Mouse (Mus musculus) limb, embryonic 10.5 days (tissue): ENCODE measurements around the gene Tspan12. TPM values are rescaled to one million over a fixed set of nuclear protein-coding genes. Genes with fewer than 3 reads are reported as not detected.
"Not testable (repeated sequence)": the region's sequence is repeated elsewhere in the genome, so short reads cannot be mapped to it uniquely, and the experiment has no call there.

ENCODE experiments used
- DNase-seq: peaks from one replicate; pipeline ENCODE4 v3.0.0-alpha.2; 2017; ENCODE audit warnings: low spot score
- H3K27ac ChIP-seq: fragments of 300-500 bp; sonication (generic); 2 replicates; pipeline ENCODE4 v1.5.1; 2016; ENCODE audit warnings: mild to moderate bottlenecking
- H3K27me3 ChIP-seq: fragments of 300-500 bp; sonication (generic); 2 replicates; pipeline ENCODE4 v1.6.1; 2016; ENCODE audit warnings: low read depth, mild to moderate bottlenecking; ENCODE audit not compliant: poor library complexity, severe bottlenecking
- H3K36me3 ChIP-seq: fragments of 300-500 bp; sonication (generic); 2 replicates; pipeline ENCODE4 v1.6.1; 2016; ENCODE audit warnings: mild to moderate bottlenecking, moderate library complexity
- H3K4me1 ChIP-seq: fragments of 300-500 bp; sonication (generic); 2 replicates; pipeline ENCODE4 v1.6.1; 2016
- H3K4me3 ChIP-seq: fragments of 300-500 bp; sonication (generic); 2 replicates; pipeline ENCODE4 v1.5.1; 2016; ENCODE audit warnings: mild to moderate bottlenecking, moderate library complexity
- H3K9me3 ChIP-seq: fragments of 300-500 bp; sonication (generic); replicated peaks from 2 replicates; pipeline ENCODE4 v1.6.1; 2016; ENCODE audit warnings: mild to moderate bottlenecking
- WGBS: fragments of 180-500 bp; shearing (Covaris S2); methylation state at CpG from one replicate; pipeline ENCODE4 v1.1.7; 2016; 5-methylcytosine and 5-hydroxymethylcytosine counted together
- polyA plus RNA-seq: library from polyadenylated mRNA; unstranded; fragments of >200 nt; fragmentation: Nextera tagmentation; extraction: Ambion mirVana; gene quantifications from 2 replicates; pipeline ENCODE4 v1.2.1, GENCODE M21; 2016

Tspan12 gene
- 35.1 and 41.4 TPM in 2 replicates for polyA plus RNA-seq

DNA sequence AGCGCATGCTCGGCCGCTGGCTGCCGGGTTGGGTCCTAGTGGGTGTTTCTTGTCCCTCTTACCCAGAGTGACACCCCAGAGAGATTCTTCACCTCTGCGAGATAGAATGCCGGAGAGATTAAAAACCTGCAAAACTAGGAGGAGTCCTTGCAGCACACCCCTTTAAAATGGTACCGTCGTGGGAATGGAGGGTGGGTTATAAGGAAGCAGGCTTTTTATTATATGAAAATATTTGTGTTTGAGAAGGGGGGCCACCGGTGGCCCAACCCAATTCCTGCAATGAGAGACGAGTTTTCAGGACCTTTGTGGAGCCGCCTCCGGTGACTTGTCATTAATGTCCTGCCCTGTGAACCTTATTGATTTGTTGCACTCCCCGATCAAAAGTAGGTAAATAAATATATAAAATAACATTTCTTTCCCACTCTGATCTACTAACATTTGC is at the start of gene Tspan12:
Tspan12 (minus strand) TSS at position 172 of the 442 bp plus-strand sequence.
- 1% methylated on average over 13 of the region's 13 CpGs for WGBS
- no peak for DNase-seq
- H3K27ac ChIP-seq = peak within 1 kb of the TSS; percentile 94
- H3K9me3 ChIP-seq = no peaks in the 10 kb centered on the region
- peaks cover 5% of the 10 kb centered on the region for H3K36me3 ChIP-seq
- H3K27me3 ChIP-seq = no peaks in the 10 kb centered on the region
- H3K4me3 ChIP-seq = peak within 1 kb of the TSS; percentile 85
- H3K4me1 ChIP-seq = peaks cover 24% of the 10 kb centered on the region

DNA sequence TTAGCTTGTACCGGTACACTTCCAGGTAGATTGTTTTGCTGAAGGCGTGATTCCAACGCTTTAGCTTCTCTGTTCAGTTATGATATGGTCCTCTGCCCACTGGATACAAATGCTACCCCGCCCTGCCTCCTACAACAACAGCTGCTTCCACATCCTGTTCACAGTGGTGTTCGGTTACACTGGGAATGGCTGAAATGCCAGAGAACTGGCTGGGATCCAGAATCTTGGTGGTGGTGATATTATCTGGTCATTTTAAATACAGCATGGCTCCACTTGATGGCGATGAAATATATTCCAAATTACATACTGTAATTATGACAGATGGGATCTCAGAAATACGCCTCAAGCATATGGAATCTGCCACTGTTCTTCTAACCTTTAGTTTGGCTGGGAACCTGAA is 42.1 kb upstream of the Tspan12 start:
- Histone ChIP-seq H3K36me3 (no peaks in the 10 kb centered on the region), H3K27me3 (no peaks in the 10 kb centered on the region), H3K4me1 (peaks cover 11% of the 10 kb centered on the region), H3K4me3 (no peak overlapping the region), H3K9me3 (no peaks in the 10 kb centered on the region), H3K27ac (no peak overlapping the region)
- WGBS = 78% methylated on average over 7 of the region's 7 CpGs
- DNase-seq = peak; percentile 35

- H3K4me3 ChIP-seq = no peak overlapping the region
- no peaks in the 10 kb centered on the region for H3K27me3 ChIP-seq
- peaks cover 9% of the 10 kb centered on the region for H3K4me1 ChIP-seq
- no peaks in the 10 kb centered on the region for H3K9me3 ChIP-seq
- WGBS = 73% methylated on average over 2 of the region's 2 CpGs
- no peak for DNase-seq
- H3K36me3 ChIP-seq = no peaks in the 10 kb centered on the region
- H3K27ac ChIP-seq = no peak overlapping the region
These were observed 36.8 kb upstream of the Tspan12 start for GRCm38 (mm10) chr6:21889101-21889500.

DNA sequence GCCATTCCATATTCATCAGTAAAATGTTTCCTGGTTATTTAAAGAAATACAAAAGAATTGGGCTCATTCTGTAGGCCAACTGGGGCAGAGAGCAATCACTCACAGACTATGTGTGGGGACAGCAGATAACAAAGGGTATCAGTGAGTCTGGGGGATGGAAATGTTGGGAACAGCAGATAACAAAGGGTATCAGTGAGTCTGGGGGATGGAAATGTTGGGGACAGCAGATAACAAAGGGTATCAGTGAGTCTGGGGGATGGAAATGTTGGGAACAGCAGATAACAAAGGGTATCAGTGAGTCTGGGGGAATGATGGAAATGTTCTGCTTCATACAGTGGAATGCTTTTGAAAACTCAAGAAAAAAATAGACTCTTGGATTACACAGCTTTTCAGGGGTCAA is 35.7 kb upstream of the Tspan12 start:
- not testable (repeated sequence) for H3K9me3 ChIP-seq, DNase-seq, H3K4me3 ChIP-seq, H3K27ac ChIP-seq, H3K36me3 ChIP-seq, H3K4me1 ChIP-seq, H3K27me3 ChIP-seq

GRCm38 (mm10) chr6:21879496-21879895 is 27.2 kb upstream of the Tspan12 start:
- H3K4me1 ChIP-seq = no peaks in the 10 kb centered on the region
- H3K36me3 ChIP-seq = no peaks in the 10 kb centered on the region
- DNase-seq = no peak
- H3K9me3 ChIP-seq = no peaks in the 10 kb centered on the region
- 35% methylated on average over 6 of the region's 6 CpGs for WGBS
- no peak overlapping the region for H3K4me3 ChIP-seq
- no peak overlapping the region for H3K27ac ChIP-seq
- H3K27me3 ChIP-seq = no peaks in the 10 kb centered on the region

- Histone ChIP-seq H3K27ac (no peak overlapping the region), H3K4me1 (no peaks in the 10 kb centered on the region), H3K4me3 (no peak overlapping the region), H3K9me3 (no peaks in the 10 kb centered on the region), H3K27me3 (no peaks in the 10 kb centered on the region), H3K36me3 (no peaks in the 10 kb centered on the region)
- 76% methylated on average over 1 of the region's 1 CpGs for WGBS
- DNase-seq = no peak
These were observed 15.0 kb upstream of the Tspan12 start for GRCm38 (mm10) chr6:21867310-21867709.

GRCm38 (mm10) chr6:21864179-21864578 is 11.9 kb upstream of the Tspan12 start:
- Histone ChIP-seq H3K36me3 (no peaks in the 10 kb centered on the region), H3K9me3 (no peaks in the 10 kb centered on the region), H3K27ac (no peak overlapping the region), H3K4me3 (no peak overlapping the region), H3K4me1 (no peaks in the 10 kb centered on the region), H3K27me3 (0 out of 2 replicates have a peak, but pooled peaks cover 5% of the 10 kb centered on the region)
- DNase-seq = no peak
- 78% methylated on average over 8 of the region's 8 CpGs for WGBS

DNA sequence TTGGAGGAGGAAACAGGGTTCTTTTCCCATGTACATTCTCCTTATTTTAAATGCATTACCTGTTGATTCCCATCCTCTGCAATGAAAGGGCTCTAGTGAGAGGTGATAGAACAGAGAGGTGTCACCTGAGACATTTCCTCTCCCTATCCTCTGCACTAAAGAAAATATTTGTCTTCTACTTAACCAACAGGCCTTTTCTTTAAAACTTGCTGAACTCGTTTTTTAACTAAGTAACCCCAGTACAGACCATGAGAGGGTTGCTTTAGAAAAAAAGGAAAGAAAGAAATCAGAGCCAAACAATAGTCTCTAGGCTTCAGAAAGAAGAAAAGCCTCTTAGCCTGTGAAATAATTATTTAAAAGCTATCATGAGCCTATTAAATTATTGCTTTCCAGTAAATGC is 11.2 kb upstream of the Tspan12 start:
- no peaks in the 10 kb centered on the region for H3K36me3 ChIP-seq
- no peak overlapping the region for H3K27ac ChIP-seq
- no peaks in the 10 kb centered on the region for H3K9me3 ChIP-seq
- H3K4me1 ChIP-seq = no peaks in the 10 kb centered on the region
- DNase-seq = no peak
- H3K4me3 ChIP-seq = no peak overlapping the region
- peaks cover 9% of the 10 kb centered on the region; the same call in 1 of the 2 replicates for H3K27me3 ChIP-seq
- 40% methylated on average over 1 of the region's 1 CpGs for WGBS

DNA sequence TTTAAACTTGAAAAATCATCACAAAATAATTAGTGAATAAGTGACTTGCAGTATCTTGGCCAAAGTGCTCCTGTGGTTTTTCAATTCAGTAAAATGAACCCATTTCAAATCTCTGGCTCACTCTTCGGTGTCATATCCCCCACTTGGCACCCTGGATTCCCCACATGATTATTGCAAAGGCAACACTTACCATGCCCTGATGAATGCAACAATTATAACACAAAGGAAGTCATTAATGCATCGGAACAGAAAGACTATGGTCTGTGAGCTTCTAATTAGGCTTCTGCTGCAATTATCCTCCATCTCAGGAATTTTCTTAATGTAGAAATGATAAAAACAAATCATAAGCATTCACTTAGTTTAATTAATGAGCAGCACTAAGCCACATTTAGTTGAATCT is 9.0 kb upstream of the Tspan12 start:
- 89% methylated on average over 2 of the region's 2 CpGs for WGBS
- H3K9me3 ChIP-seq = no peaks in the 10 kb centered on the region
- DNase-seq = no peak

DNA sequence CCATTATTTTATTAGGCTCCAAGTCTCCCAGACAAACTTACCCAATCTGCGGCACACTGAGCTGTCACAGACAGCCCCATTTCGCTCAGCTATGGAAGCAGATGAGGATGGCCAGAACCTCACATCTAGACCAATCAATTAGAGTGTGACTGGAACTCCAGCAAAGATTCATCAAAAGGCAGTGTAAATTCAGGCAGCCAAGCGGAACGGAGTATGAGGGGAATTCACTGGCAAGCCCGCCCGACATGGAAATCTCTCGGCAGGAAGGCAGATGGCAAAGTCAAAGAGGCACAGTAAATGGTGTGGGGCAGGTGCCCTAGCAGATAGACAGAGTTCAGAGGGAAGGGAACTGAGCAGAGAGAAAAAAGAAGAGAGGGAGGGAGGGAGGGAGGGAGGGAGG is 5.5 kb upstream of the Tspan12 start:
- no peak overlapping the region for H3K27ac ChIP-seq
- WGBS = 34% methylated on average over 7 of the region's 7 CpGs

More for the DNA sequence above, 9.0 kb upstream of the Tspan12 start:
- H3K4me3 ChIP-seq = no peak overlapping the region
- H3K4me1 ChIP-seq = no peaks in the 10 kb centered on the region
- peaks cover 13% of the 10 kb centered on the region; the same call in 1 of the 2 replicates for H3K27me3 ChIP-seq
- H3K36me3 ChIP-seq = no peaks in the 10 kb centered on the region
- H3K27ac ChIP-seq = no peak overlapping the region

DNA sequence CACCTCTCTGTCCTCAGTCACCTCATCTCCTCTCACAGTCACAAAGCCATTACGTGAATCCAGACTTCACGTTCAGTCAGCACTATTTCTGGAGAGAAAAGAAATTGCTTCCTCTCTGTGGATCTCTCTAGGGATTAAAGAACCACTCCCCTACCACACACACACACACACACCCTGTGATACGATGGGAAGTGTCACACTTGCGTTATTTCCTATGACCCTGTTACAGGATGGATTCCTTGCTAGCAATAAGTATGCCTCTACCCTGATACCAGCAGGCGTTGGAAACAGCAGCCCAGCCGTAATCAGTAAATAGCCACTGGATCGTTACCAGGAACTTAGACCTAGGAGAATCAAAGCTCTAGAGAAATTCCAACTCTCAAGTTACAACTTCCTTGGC is 3.6 kb upstream of the Tspan12 start:
- H3K27me3 ChIP-seq = peaks cover 13% of the 10 kb centered on the region; the same call in 1 of the 2 replicates
- 34% methylated on average over 7 of the region's 7 CpGs for WGBS
- H3K27ac ChIP-seq = no peak overlapping the region
- no peaks in the 10 kb centered on the region for H3K9me3 ChIP-seq
- no peak for DNase-seq
- H3K36me3 ChIP-seq = no peaks in the 10 kb centered on the region
- no peak overlapping the region for H3K4me3 ChIP-seq
- peaks cover 21% of the 10 kb centered on the region for H3K4me1 ChIP-seq

More for the DNA sequence above, 5.5 kb upstream of the Tspan12 start:
- DNase-seq = no peak
- no peaks in the 10 kb centered on the region for H3K36me3 ChIP-seq
- no peak overlapping the region for H3K4me3 ChIP-seq
- no peaks in the 10 kb centered on the region for H3K9me3 ChIP-seq
- peaks cover 11% of the 10 kb centered on the region for H3K4me1 ChIP-seq
- peaks cover 13% of the 10 kb centered on the region; the same call in 1 of the 2 replicates for H3K27me3 ChIP-seq

GRCm38 (mm10) chr6:21853342-21853741 is 1.0 kb upstream of the Tspan12 start:
- DNase-seq = no peak
- Histone ChIP-seq H3K36me3 (peaks cover 1% of the 10 kb centered on the region; the same call in 1 of the 2 replicates), H3K4me1 (peaks cover 24% of the 10 kb centered on the region), H3K9me3 (no peaks in the 10 kb centered on the region), H3K27ac (no peak overlapping the region), H3K27me3 (0 out of 2 replicates have a peak, but pooled peaks cover 2% of the 10 kb centered on the region), H3K4me3 (no peak overlapping the region)
- 39% methylated on average over 6 of the region's 6 CpGs for WGBS

- Histone ChIP-seq H3K36me3 (peaks cover 7% of the 10 kb centered on the region), H3K4me1 (peaks cover 24% of the 10 kb centered on the region), H3K4me3 (peak overlapping the region; percentile 85), H3K27ac (peak overlapping the region; percentile 94), H3K27me3 (no peaks in the 10 kb centered on the region), H3K9me3 (no peaks in the 10 kb centered on the region)
- DNase-seq = peak; percentile 85
- WGBS = under 1% methylated on average over 62 of the region's 62 CpGs
These were observed 545 bp downstream of the Tspan12 start for GRCm38 (mm10) chr6:21851596-21852343.

DNA sequence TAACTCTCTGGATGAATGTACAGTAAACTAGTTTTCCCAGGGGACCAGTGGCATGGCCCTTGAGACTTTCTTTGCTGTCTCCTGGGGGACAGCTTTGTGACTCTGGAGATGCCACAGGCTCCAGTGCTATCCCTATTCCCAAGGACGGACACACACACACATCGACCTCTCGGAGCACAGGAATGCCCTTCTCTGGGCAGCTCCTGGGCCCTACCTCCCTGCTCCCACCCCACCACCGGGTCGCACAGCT is 1.0 kb downstream of the Tspan12 start:
- H3K9me3 ChIP-seq = no peaks in the 10 kb centered on the region
- H3K36me3 ChIP-seq = peaks cover 10% of the 10 kb centered on the region
- H3K4me1 ChIP-seq = peaks cover 24% of the 10 kb centered on the region
- peak overlapping the region; percentile 85 for H3K4me3 ChIP-seq
- no peak for DNase-seq
- WGBS = 0% methylated on average over 5 of the region's 5 CpGs
- peak overlapping the region; percentile 94 for H3K27ac ChIP-seq
- H3K27me3 ChIP-seq = no peaks in the 10 kb centered on the region
